Mouse (Mus musculus): ENCODE data around the gene Ntn4. TPM values are rescaled to one million over a fixed set of nuclear protein-coding genes. Genes with fewer than 3 reads are reported as not detected.
A peak's percentile ranks its signal among the peaks of the same experiment; 100 is the strongest.

Gene Ntn4
- total RNA-seq, 2 experiments from 2014 or later: not detected

GRCm38 (mm10) chr10:93708515-93708914 is 68.0 kb downstream of the Ntn4 start:
- ATAC-seq (replicated peaks; ENCODE audit: poor library complexity, severe bottlenecking): no peak

- ATAC-seq (replicated peaks; ENCODE audit: poor library complexity, severe bottlenecking): peak; percentile 50
These were observed 69.1 kb downstream of the Ntn4 start for GRCm38 (mm10) chr10:93709536-93709935.

- ATAC-seq (replicated peaks; ENCODE audit: poor library complexity, severe bottlenecking): no peak
These were observed 81.3 kb downstream of the Ntn4 start for GRCm38 (mm10) chr10:93721625-93722337.

GRCm38 (mm10) chr10:93723942-93724542 is 83.6 kb downstream of the Ntn4 start:
- no peak for ATAC-seq (replicated peaks; ENCODE audit: poor library complexity, severe bottlenecking)

- no peak for ATAC-seq (replicated peaks; ENCODE audit: poor library complexity, severe bottlenecking)
These were observed 87.7 kb downstream of the Ntn4 start for GRCm38 (mm10) chr10:93728131-93728530.

- no peak for ATAC-seq (replicated peaks; ENCODE audit: poor library complexity, severe bottlenecking)
These were observed 90.0 kb downstream of the Ntn4 start for GRCm38 (mm10) chr10:93730514-93730913.

GRCm38 (mm10) chr10:93731248-93731691 is 90.8 kb downstream of the Ntn4 start:
- ATAC-seq (replicated peaks; ENCODE audit: poor library complexity, severe bottlenecking): no peak

- no peak for ATAC-seq (replicated peaks; ENCODE audit: poor library complexity, severe bottlenecking)
These were observed 95.7 kb downstream of the Ntn4 start for GRCm38 (mm10) chr10:93736114-93736645.

- no peak for ATAC-seq (replicated peaks; ENCODE audit: poor library complexity, severe bottlenecking)
These were observed 96.6 kb downstream of the Ntn4 start for GRCm38 (mm10) chr10:93737080-93737479.

- no peak for ATAC-seq (replicated peaks; ENCODE audit: poor library complexity, severe bottlenecking)
These were observed 101.1 kb downstream of the Ntn4 start for GRCm38 (mm10) chr10:93741446-93742096.

- ATAC-seq (replicated peaks; ENCODE audit: poor library complexity, severe bottlenecking): no peak
These were observed 101.6 kb downstream of the Ntn4 start for GRCm38 (mm10) chr10:93742097-93742446.

GRCm38 (mm10) chr10:93742598-93742997 is 102.1 kb downstream of the Ntn4 start:
- no peak for ATAC-seq (replicated peaks; ENCODE audit: poor library complexity, severe bottlenecking)

- no peak for ATAC-seq (replicated peaks; ENCODE audit: poor library complexity, severe bottlenecking)
These were observed 109.0 kb downstream of the Ntn4 start for GRCm38 (mm10) chr10:93749267-93750192.

- no peak for ATAC-seq (replicated peaks; ENCODE audit: poor library complexity, severe bottlenecking)
These were observed 110.8 kb downstream of the Ntn4 start for GRCm38 (mm10) chr10:93751302-93751701.

GRCm38 (mm10) chr10:93753711-93754391 is 113.4 kb downstream of the Ntn4 start:
- ATAC-seq (replicated peaks; ENCODE audit: poor library complexity, severe bottlenecking): peak; percentile 58

- no peak for ATAC-seq (replicated peaks; ENCODE audit: poor library complexity, severe bottlenecking)
These were observed 115.7 kb downstream of the Ntn4 start for GRCm38 (mm10) chr10:93756211-93756610.

GRCm38 (mm10) chr10:93759644-93760043 is 119.2 kb downstream of the Ntn4 start:
- ATAC-seq (replicated peaks; ENCODE audit: poor library complexity, severe bottlenecking): no peak

GRCm38 (mm10) chr10:93760429-93760828 is 119.9 kb downstream of the Ntn4 start:
- no peak for ATAC-seq (replicated peaks; ENCODE audit: poor library complexity, severe bottlenecking)

- ATAC-seq (replicated peaks; ENCODE audit: poor library complexity, severe bottlenecking): peak; percentile 87
These were observed 122.6 kb downstream of the Ntn4 start for GRCm38 (mm10) chr10:93763074-93763473.

- no peak for ATAC-seq (replicated peaks; ENCODE audit: poor library complexity, severe bottlenecking)
These were observed 125.7 kb downstream of the Ntn4 start for GRCm38 (mm10) chr10:93766221-93766620.

Measured in granulocyte monocyte progenitor cell, adult 5-6 weeks (primary cell).